Mouse (Mus musculus) kidney, embryonic 14.5 days (tissue): ENCODE data around the gene Hoxc9. TPM values are rescaled to one million over a fixed set of nuclear protein-coding genes. Genes with fewer than 3 reads are reported as not detected.

Source experiments
- ATAC-seq: fragments of 200-750 bp; cut with Nextera tagmentation; 2 replicates; pipeline ENCODE4 v1.8.0; 2017; ENCODE audit warnings: moderate number of reproducible peaks, mild to moderate bottlenecking, moderate TSS enrichment, moderate library complexity; ENCODE audit not compliant: low FRiP score, low TSS enrichment
- H3K27ac ChIP-seq: fragments of 300-500 bp; sonication (generic); 2 replicates; pipeline ENCODE4 v1.5.1; 2014; ENCODE audit warnings: low read depth, mild to moderate bottlenecking, low read length, moderate library complexity, mixed read lengths
- H3K27me3 ChIP-seq: fragments of 300-500 bp; sonication (generic); 2 replicates; pipeline ENCODE4 v1.6.1; 2014; ENCODE audit warnings: mild to moderate bottlenecking, low read length; ENCODE audit not compliant: control insufficient read depth, insufficient read depth
- H3K36me3 ChIP-seq: fragments of 300-500 bp; sonication (generic); 2 replicates; pipeline ENCODE4 v1.6.1; 2014; ENCODE audit warnings: low read length, mixed read lengths; ENCODE audit not compliant: control insufficient read depth, insufficient read depth
- H3K4me1 ChIP-seq: fragments of 300-500 bp; sonication (generic); 2 replicates; pipeline ENCODE4 v1.6.1; 2014; ENCODE audit warnings: low read length, mixed read lengths; ENCODE audit not compliant: control insufficient read depth, insufficient read depth
- H3K4me2 ChIP-seq: fragments of 300-500 bp; sonication (generic); replicated peaks from 2 replicates; pipeline ENCODE4 v1.6.1; 2014; ENCODE audit warnings: low read depth, mild to moderate bottlenecking, low read length
- H3K4me3 ChIP-seq: fragments of 300-500 bp; sonication (generic); 2 replicates; pipeline ENCODE4 v1.5.1; 2014; ENCODE audit warnings: mild to moderate bottlenecking, low read length
- H3K9ac ChIP-seq: fragments of 300-500 bp; sonication (generic); 2 replicates; pipeline ENCODE4 v1.6.1; 2014; ENCODE audit warnings: low read depth, mild to moderate bottlenecking, low read length, moderate library complexity
- H3K9me3 ChIP-seq: fragments of 300-500 bp; sonication (generic); 2 replicates; pipeline ENCODE4 v1.6.1; 2016; ENCODE audit warnings: low read length; ENCODE audit not compliant: control insufficient read depth
- WGBS: fragments of 180-500 bp; shearing (Covaris S2); extraction: QIAGEN DNeasy Blood & Tissue Kit; methylation state at CpG from one replicate; pipeline ENCODE4 v1.1.7; 2014; 5-methylcytosine and 5-hydroxymethylcytosine counted together
- polyA plus RNA-seq: library from polyadenylated mRNA; unstranded; fragments of >200 nt; fragmentation: Nextera tagmentation; extraction: Ambion mirVana; gene quantifications from 2 replicates; pipeline ENCODE4 v1.2.1, GENCODE M21; 2014

Hoxc9 gene
- polyA plus RNA-seq, 1 experiment from 2014 or later: 10.3 TPM

- 19% methylated on average over 1 of the region's 1 CpGs for WGBS
- no peaks in the 10 kb centered on the region; the same call in 1 of the 2 replicates for H3K36me3 ChIP-seq
- no peak overlapping the region; the same call in 1 of the 2 replicates for H3K4me3 ChIP-seq
- peak overlapping the region; percentile 90 for H3K27ac ChIP-seq
- H3K9ac ChIP-seq: peak overlapping the region; percentile 57; the same call in 1 of the 2 replicates
- H3K4me1 ChIP-seq: peaks cover 88% of the 10 kb centered on the region
- ATAC-seq: no peak
- peaks cover 16% of the 10 kb centered on the region for H3K27me3 ChIP-seq
- H3K4me2 ChIP-seq: peak overlapping the region; percentile 42
- no peaks in the 10 kb centered on the region for H3K9me3 ChIP-seq
Observed at GRCm38 (mm10) chr15:103006326-103006725, 30.1 kb downstream of the Hoxc9 start.

GRCm38 (mm10) chr15:103009265-103010111, 33.2 kb downstream of the Hoxc9 start:
- Histone ChIP-seq H3K27me3 (peaks cover 17% of the 10 kb centered on the region), H3K4me2 (peak overlapping the region; percentile 61), H3K27ac (peak overlapping the region; percentile 90)

GRCm38 (mm10) chr15:103010112-103010846, 34.0 kb downstream of the Hoxc9 start:
- Histone ChIP-seq H3K4me1 (peaks cover 74% of the 10 kb centered on the region), H3K4me3 (peak overlapping the region; percentile 34), H3K9ac (peak overlapping the region; percentile 65), H3K27me3 (peaks cover 17% of the 10 kb centered on the region), H3K36me3 (no peaks in the 10 kb centered on the region; the same call in 1 of the 2 replicates), H3K9me3 (no peaks in the 10 kb centered on the region), H3K4me2 (peak overlapping the region; percentile 61), H3K27ac (peak overlapping the region; percentile 90)
- WGBS: 3% methylated on average over 31 of the region's 31 CpGs
- no peak for ATAC-seq

More at GRCm38 (mm10) chr15:103009265-103010111, 33.2 kb downstream of the Hoxc9 start:
- Histone ChIP-seq H3K4me1 (peaks cover 77% of the 10 kb centered on the region), H3K36me3 (no peaks in the 10 kb centered on the region; the same call in 1 of the 2 replicates), H3K4me3 (peak overlapping the region; percentile 34), H3K9ac (peak overlapping the region; percentile 65), H3K9me3 (no peaks in the 10 kb centered on the region)
- ATAC-seq: no peak
- under 1% methylated on average over 27 of the region's 27 CpGs for WGBS

GRCm38 (mm10) chr15:103010847-103011555, 34.8 kb downstream of the Hoxc9 start:
- Histone ChIP-seq H3K27ac (peak overlapping the region; percentile 90), H3K4me1 (peaks cover 74% of the 10 kb centered on the region), H3K4me2 (peak overlapping the region; percentile 61), H3K9ac (peak overlapping the region; percentile 65), H3K4me3 (peak overlapping the region; percentile 34), H3K27me3 (peaks cover 22% of the 10 kb centered on the region), H3K36me3 (no peaks in the 10 kb centered on the region; the same call in 1 of the 2 replicates), H3K9me3 (no peaks in the 10 kb centered on the region)
- ATAC-seq: no peak
- WGBS: 7% methylated on average over 28 of the region's 28 CpGs

GRCm38 (mm10) chr15:103011928-103012486, 35.8 kb downstream of the Hoxc9 start:
- Histone ChIP-seq H3K4me3 (peak overlapping the region; percentile 16; the same call in 1 of the 2 replicates), H3K4me2 (peak overlapping the region; percentile 31), H3K9ac (peak overlapping the region; percentile 58), H3K9me3 (no peaks in the 10 kb centered on the region), H3K27me3 (peaks cover 22% of the 10 kb centered on the region), H3K27ac (peak overlapping the region; percentile 30; the same call in 1 of the 2 replicates), H3K36me3 (no peaks in the 10 kb centered on the region; the same call in none of the 2 replicates), H3K4me1 (peaks cover 72% of the 10 kb centered on the region)
- ATAC-seq: no peak
- WGBS: 13% methylated on average over 26 of the region's 26 CpGs

GRCm38 (mm10) chr15:103013238-103013984, 37.2 kb downstream of the Hoxc9 start:
- Histone ChIP-seq H3K27me3 (peaks cover 18% of the 10 kb centered on the region), H3K9ac (peak overlapping the region; percentile 58; the same call in 1 of the 2 replicates), H3K4me3 (peak overlapping the region; percentile 40; the same call in 1 of the 2 replicates), H3K27ac (peak overlapping the region; percentile 97), H3K4me1 (peaks cover 72% of the 10 kb centered on the region), H3K9me3 (no peaks in the 10 kb centered on the region), H3K36me3 (no peaks in the 10 kb centered on the region; the same call in none of the 2 replicates), H3K4me2 (peak overlapping the region; percentile 61)
- WGBS: 5% methylated on average over 17 of the region's 17 CpGs
- ATAC-seq: no peak

- H3K9ac ChIP-seq: peak overlapping the region; percentile 58
- H3K9me3 ChIP-seq: no peaks in the 10 kb centered on the region
- under 1% methylated on average over 47 of the region's 57 CpGs for WGBS
- peak overlapping the region; percentile 61 for H3K4me2 ChIP-seq
- H3K27ac ChIP-seq: peak overlapping the region; percentile 97
- peaks cover 72% of the 10 kb centered on the region for H3K4me1 ChIP-seq
- no peaks in the 10 kb centered on the region; the same call in none of the 2 replicates for H3K36me3 ChIP-seq
- H3K4me3 ChIP-seq: peak overlapping the region; percentile 40
- ATAC-seq: peak; percentile 79
- H3K27me3 ChIP-seq: peaks cover 15% of the 10 kb centered on the region
Observed at GRCm38 (mm10) chr15:103014166-103015008, 38.1 kb downstream of the Hoxc9 start.
